Mouse (Mus musculus) heart, embryonic 10.5 days (tissue): Measurements from ENCODE around the gene Mpped2. TPM values are rescaled to one million over a fixed set of nuclear protein-coding genes. Genes with fewer than 3 reads are reported as not detected.

ENCODE experiments used
- DNase-seq: peaks from one replicate; pipeline ENCODE4 v3.0.0-alpha.2; 2017; ENCODE audit warnings: low spot score
- H3K27ac ChIP-seq: fragments of 300-500 bp; sonication (generic); 2 replicates; pipeline ENCODE4 v1.5.1; 2016; ENCODE audit warnings: mild to moderate bottlenecking
- H3K27me3 ChIP-seq: fragments of 300-500 bp; sonication (generic); 2 replicates; pipeline ENCODE4 v1.6.1; 2016; ENCODE audit warnings: mild to moderate bottlenecking; ENCODE audit not compliant: poor library complexity, insufficient read depth, severe bottlenecking
- H3K36me3 ChIP-seq: fragments of 300-500 bp; sonication (generic); 2 replicates; pipeline ENCODE4 v1.6.1; 2016; ENCODE audit warnings: mild to moderate bottlenecking, moderate library complexity
- H3K4me1 ChIP-seq: fragments of 300-500 bp; sonication (generic); 2 replicates; pipeline ENCODE4 v1.6.1; 2016; ENCODE audit warnings: mild to moderate bottlenecking
- H3K4me3 ChIP-seq: fragments of 300-500 bp; sonication (generic); 2 replicates; pipeline ENCODE4 v1.5.1; 2016; ENCODE audit warnings: mild to moderate bottlenecking, moderate library complexity
- H3K9me3 ChIP-seq: fragments of 300-500 bp; sonication (generic); 2 replicates; pipeline ENCODE4 v1.6.1; 2016; ENCODE audit warnings: mild to moderate bottlenecking, moderate library complexity
- WGBS: fragments of 180-500 bp; shearing (Covaris S2); methylation state at CpG from one replicate; pipeline ENCODE4 v1.1.7; 2016; 5-methylcytosine and 5-hydroxymethylcytosine counted together
- polyA plus RNA-seq: library from polyadenylated mRNA; unstranded; fragments of >200 nt; fragmentation: Nextera tagmentation; extraction: Ambion mirVana; gene quantifications from 2 replicates; pipeline ENCODE4 v1.2.1, GENCODE M21; 2016

Gene Mpped2
- polyA plus RNA-seq, 1 experiment from 2014 or later = 130 TPM

GRCm38 (mm10) chr2:106833212-106833611 is 140.1 kb downstream of the Mpped2 start:
- Histone ChIP-seq H3K27ac (no peak overlapping the region), H3K4me1 (peaks cover 39% of the 10 kb centered on the region), H3K27me3 (no peaks in the 10 kb centered on the region), H3K36me3 (no peaks in the 10 kb centered on the region; the same call in 1 of the 2 replicates), H3K4me3 (no peak overlapping the region), H3K9me3 (no peaks in the 10 kb centered on the region)
- DNase-seq = no peak
- WGBS = 91% methylated on average over 5 of the region's 5 CpGs

- Histone ChIP-seq H3K9me3 (no peaks in the 10 kb centered on the region), H3K27me3 (no peaks in the 10 kb centered on the region), H3K36me3 (peaks cover 4% of the 10 kb centered on the region; the same call in 1 of the 2 replicates), H3K4me1 (peaks cover 32% of the 10 kb centered on the region), H3K27ac (no peak overlapping the region; the same call in 1 of the 2 replicates), H3K4me3 (no peak overlapping the region)
- no peak for DNase-seq
- 83% methylated on average over 8 of the region's 8 CpGs for WGBS
Observed at GRCm38 (mm10) chr2:106835321-106835720, 142.3 kb downstream of the Mpped2 start.

- no peak for DNase-seq
- Histone ChIP-seq H3K4me1 (peaks cover 44% of the 10 kb centered on the region), H3K36me3 (peaks cover 8% of the 10 kb centered on the region; the same call in 1 of the 2 replicates), H3K9me3 (no peaks in the 10 kb centered on the region), H3K27me3 (no peaks in the 10 kb centered on the region), H3K27ac (no peak overlapping the region), H3K4me3 (no peak overlapping the region)
- whole genome bisulfite sequencing = 92% methylated on average over 4 of the region's 4 CpGs
Observed at GRCm38 (mm10) chr2:106837241-106837640, 144.2 kb downstream of the Mpped2 start.

GRCm38 (mm10) chr2:106844147-106844546 is 151.1 kb downstream of the Mpped2 start:
- Histone ChIP-seq H3K27me3 (no peaks in the 10 kb centered on the region), H3K36me3 (peaks cover 8% of the 10 kb centered on the region; the same call in 1 of the 2 replicates), H3K4me1 (peaks cover 61% of the 10 kb centered on the region), H3K27ac (peak overlapping the region; percentile 69), H3K4me3 (no peak overlapping the region), H3K9me3 (no peaks in the 10 kb centered on the region)
- WGBS = 58% methylated on average over 9 of the region's 9 CpGs
- DNase-seq = no peak

- Histone ChIP-seq H3K27me3 (no peaks in the 10 kb centered on the region), H3K9me3 (no peaks in the 10 kb centered on the region), H3K4me3 (no peak overlapping the region), H3K36me3 (0 out of 2 replicates have a peak, but pooled peaks cover 4% of the 10 kb centered on the region), H3K27ac (peak overlapping the region; percentile 67), H3K4me1 (peaks cover 52% of the 10 kb centered on the region)
- WGBS = 59% methylated on average over 10 of the region's 10 CpGs
- no peak for DNase-seq
Observed at GRCm38 (mm10) chr2:106844766-106845678, 152.0 kb downstream of the Mpped2 start.

GRCm38 (mm10) chr2:106846511-106846910 is 153.4 kb downstream of the Mpped2 start:
- Histone ChIP-seq H3K4me1 (peaks cover 41% of the 10 kb centered on the region), H3K27me3 (no peaks in the 10 kb centered on the region), H3K4me3 (no peak overlapping the region), H3K36me3 (no peaks in the 10 kb centered on the region), H3K9me3 (no peaks in the 10 kb centered on the region), H3K27ac (peak overlapping the region; percentile 24; the same call in 1 of the 2 replicates)
- WGBS = 41% methylated on average over 4 of the region's 4 CpGs
- DNase-seq = no peak

GRCm38 (mm10) chr2:106849389-106849788 is 156.3 kb downstream of the Mpped2 start:
- Histone ChIP-seq H3K27me3 (no peaks in the 10 kb centered on the region), H3K27ac (no peak overlapping the region), H3K36me3 (no peaks in the 10 kb centered on the region), H3K9me3 (no peaks in the 10 kb centered on the region), H3K4me3 (no peak overlapping the region), H3K4me1 (peaks cover 49% of the 10 kb centered on the region)
- DNase-seq = no peak
- WGBS = 89% methylated on average over 9 of the region's 9 CpGs

GRCm38 (mm10) chr2:106851515-106851914 is 158.4 kb downstream of the Mpped2 start:
- no peak overlapping the region for H3K4me3 ChIP-seq
- H3K9me3 ChIP-seq = no peaks in the 10 kb centered on the region
- no peaks in the 10 kb centered on the region for H3K36me3 ChIP-seq
- H3K27me3 ChIP-seq = no peaks in the 10 kb centered on the region
- H3K4me1 ChIP-seq = peaks cover 57% of the 10 kb centered on the region
- no peak overlapping the region for H3K27ac ChIP-seq
- 85% methylated on average over 8 of the region's 8 CpGs for WGBS
- no peak for DNase-seq

- no peaks in the 10 kb centered on the region for H3K9me3 ChIP-seq
- no peaks in the 10 kb centered on the region for H3K36me3 ChIP-seq
- no peak for DNase-seq
- H3K27me3 ChIP-seq = no peaks in the 10 kb centered on the region
- WGBS = 31% methylated on average over 4 of the region's 4 CpGs
- H3K4me1 ChIP-seq = peaks cover 75% of the 10 kb centered on the region
- H3K4me3 ChIP-seq = 0 out of 2 replicates have a peak overlapping the region, but pooled peaks have one; percentile 9
- H3K27ac ChIP-seq = peak overlapping the region; percentile 74
Observed at GRCm38 (mm10) chr2:106854213-106854612, 161.1 kb downstream of the Mpped2 start.

- Histone ChIP-seq H3K27ac (peak overlapping the region; percentile 74), H3K4me1 (peaks cover 79% of the 10 kb centered on the region), H3K4me3 (0 out of 2 replicates have a peak overlapping the region, but pooled peaks have one; percentile 9), H3K27me3 (no peaks in the 10 kb centered on the region), H3K9me3 (no peaks in the 10 kb centered on the region), H3K36me3 (no peaks in the 10 kb centered on the region)
- 33% methylated on average over 8 of the region's 8 CpGs for WGBS
- DNase-seq = peak; percentile 82
Observed at GRCm38 (mm10) chr2:106854758-106855157, 161.7 kb downstream of the Mpped2 start.

- H3K9me3 ChIP-seq = no peaks in the 10 kb centered on the region
- H3K4me1 ChIP-seq = peaks cover 82% of the 10 kb centered on the region
- WGBS = 65% methylated on average over 13 of the region's 13 CpGs
- H3K27ac ChIP-seq = peak overlapping the region; percentile 74; the same call in 1 of the 2 replicates
- no peaks in the 10 kb centered on the region for H3K36me3 ChIP-seq
- DNase-seq = no peak
- no peak overlapping the region for H3K4me3 ChIP-seq
- no peaks in the 10 kb centered on the region for H3K27me3 ChIP-seq
Observed at GRCm38 (mm10) chr2:106855184-106855583, 162.1 kb downstream of the Mpped2 start.

- DNase-seq = no peak
- 43% methylated on average over 12 of the region's 12 CpGs for WGBS
- H3K27ac ChIP-seq = peak overlapping the region; percentile 74
- no peaks in the 10 kb centered on the region for H3K9me3 ChIP-seq
- no peak overlapping the region for H3K4me3 ChIP-seq
- peaks cover 88% of the 10 kb centered on the region for H3K4me1 ChIP-seq
- H3K27me3 ChIP-seq = no peaks in the 10 kb centered on the region
- H3K36me3 ChIP-seq = no peaks in the 10 kb centered on the region
Observed at GRCm38 (mm10) chr2:106855623-106856350, 162.7 kb downstream of the Mpped2 start.
